Mouse (Mus musculus) brain, embryonic 14.5 days (tissue): ENCODE results near the gene Lpp. TPM values are rescaled to one million over a fixed set of nuclear protein-coding genes. Genes with fewer than 3 reads are reported as not detected.

Experiments
- DNase-seq: peaks from one replicate; pipeline ENCODE4 v3.0.0-alpha.2; 2011; ENCODE audit warnings: low read depth
- CTCF ChIP-seq: fragments of 200-500 bp; IDR thresholded peaks from 2 replicates; pipeline ENCODE4 v1.5.1; 2012; ENCODE audit warnings: inconsistent platforms, mild to moderate bottlenecking, moderate library complexity, borderline replicate concordance; ENCODE audit not compliant: insufficient read depth, insufficient read length; ENCODE audit errors: extremely low read depth
- POLR2A ChIP-seq: fragments of 200-500 bp; IDR thresholded peaks from 2 replicates; pipeline ENCODE4 v1.6.1; 2012; ENCODE audit warnings: mild to moderate bottlenecking, inconsistent platforms, borderline replicate concordance; ENCODE audit not compliant: poor library complexity, insufficient read depth, insufficient read length, severe bottlenecking; ENCODE audit errors: extremely low read depth
- polyA plus RNA-seq: library from polyadenylated mRNA; depleted of rRNA; stranded (reverse); fragments of >200 nt; gene quantifications from 2 replicates; pipeline ENCODE4 v1.2.3, GENCODE M21; 2012

Lpp gene
- polyA plus RNA-seq, 1 experiment: 5.4 TPM

DNA sequence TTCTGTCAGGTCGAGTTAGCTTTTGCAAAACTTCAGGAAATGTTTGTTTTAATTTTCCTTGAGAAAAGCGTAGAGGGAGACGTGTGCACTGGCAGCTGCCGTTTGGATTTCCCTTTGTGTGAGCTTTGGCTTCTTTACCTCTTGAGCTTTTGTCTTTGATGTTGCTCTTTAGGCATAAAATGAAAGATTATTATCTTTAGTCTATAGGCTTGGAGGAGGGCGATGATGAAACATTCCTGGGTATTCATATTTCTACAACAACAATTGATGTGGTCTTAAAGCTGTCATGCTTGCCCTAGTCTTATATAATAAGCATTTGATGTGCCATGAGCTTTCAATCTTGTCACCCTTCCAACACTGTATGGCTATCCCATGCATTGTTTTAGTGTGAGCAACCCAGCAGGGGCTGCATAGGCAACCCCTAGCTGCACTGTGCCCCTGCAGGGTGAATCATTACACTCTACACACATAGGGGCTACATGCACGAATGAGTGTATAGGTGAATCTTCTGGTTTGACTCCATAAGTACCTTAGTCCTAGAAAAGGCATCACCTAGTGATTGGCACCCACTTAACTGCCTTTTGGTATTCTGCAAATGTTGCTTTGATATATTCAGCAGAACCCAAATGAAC, 556.9 kb downstream of the Lpp start:
- TF ChIP-seq CTCF (no peak), POLR2A (no peak)
- DNase-seq: no peak

DNA sequence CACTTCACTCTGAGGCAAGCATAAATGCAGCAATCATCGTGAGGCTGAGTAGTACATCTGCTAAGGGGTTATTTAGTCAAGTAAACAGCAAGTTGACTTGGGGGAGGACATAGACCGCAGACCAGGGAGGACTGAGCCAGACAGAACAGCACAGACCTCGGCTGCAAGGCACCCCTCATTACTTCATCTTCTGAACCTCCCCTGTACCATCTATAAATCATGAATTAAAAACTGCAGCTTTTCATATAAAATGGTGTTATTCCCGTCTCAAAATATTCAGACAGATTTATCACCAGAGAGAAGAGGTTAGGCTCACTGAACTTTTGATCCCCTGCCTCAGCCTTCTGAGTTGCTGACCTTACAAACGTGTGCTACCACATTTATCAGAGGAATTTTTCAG, 558.6 kb downstream of the Lpp start:
- DNase-seq: no peak
- TF ChIP-seq CTCF (no peak), POLR2A (no peak)

DNA sequence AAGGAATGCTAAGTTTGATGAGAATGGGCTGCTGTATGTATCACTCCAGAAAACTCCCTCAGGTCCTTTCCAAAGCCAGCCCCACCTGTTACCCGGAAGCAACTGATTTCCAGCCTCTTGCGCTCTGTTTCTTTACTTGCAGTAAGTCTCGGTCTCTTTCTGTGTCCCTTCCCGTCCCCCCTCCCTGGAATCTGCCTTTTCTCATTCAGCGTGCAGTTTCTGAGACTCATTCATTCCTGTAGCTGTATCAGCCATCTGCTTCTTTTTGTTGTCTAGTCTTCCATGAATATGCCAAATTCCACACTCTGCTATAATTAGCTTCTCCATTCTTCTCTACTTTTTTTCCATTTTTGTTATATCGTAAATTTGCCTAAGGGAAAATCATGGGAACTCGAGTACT, 561.7 kb downstream of the Lpp start:
- DNase-seq: no peak
- TF ChIP-seq CTCF (no peak), POLR2A (no peak)

DNA sequence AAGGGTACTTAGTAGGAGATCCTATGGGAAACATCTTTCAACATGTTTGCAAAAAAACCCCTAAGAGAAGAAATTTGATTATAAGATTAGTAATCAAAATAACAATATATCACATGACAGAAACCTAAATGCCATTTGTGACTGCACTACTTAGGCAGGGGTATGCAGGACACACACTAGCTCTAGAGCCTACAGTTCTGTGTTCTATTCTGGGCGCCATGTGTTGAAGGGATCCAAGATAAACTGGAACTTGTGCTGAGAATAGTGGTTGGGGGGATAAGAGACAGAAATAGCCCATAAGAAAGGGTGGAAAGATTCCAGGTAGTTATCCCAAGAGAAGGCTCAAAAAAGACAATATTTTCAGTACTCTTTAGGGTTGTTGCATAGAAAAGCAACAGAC, 565.4 kb downstream of the Lpp start:
- TF ChIP-seq CTCF (no peak), POLR2A (no peak)
- DNase-seq: no peak

DNA sequence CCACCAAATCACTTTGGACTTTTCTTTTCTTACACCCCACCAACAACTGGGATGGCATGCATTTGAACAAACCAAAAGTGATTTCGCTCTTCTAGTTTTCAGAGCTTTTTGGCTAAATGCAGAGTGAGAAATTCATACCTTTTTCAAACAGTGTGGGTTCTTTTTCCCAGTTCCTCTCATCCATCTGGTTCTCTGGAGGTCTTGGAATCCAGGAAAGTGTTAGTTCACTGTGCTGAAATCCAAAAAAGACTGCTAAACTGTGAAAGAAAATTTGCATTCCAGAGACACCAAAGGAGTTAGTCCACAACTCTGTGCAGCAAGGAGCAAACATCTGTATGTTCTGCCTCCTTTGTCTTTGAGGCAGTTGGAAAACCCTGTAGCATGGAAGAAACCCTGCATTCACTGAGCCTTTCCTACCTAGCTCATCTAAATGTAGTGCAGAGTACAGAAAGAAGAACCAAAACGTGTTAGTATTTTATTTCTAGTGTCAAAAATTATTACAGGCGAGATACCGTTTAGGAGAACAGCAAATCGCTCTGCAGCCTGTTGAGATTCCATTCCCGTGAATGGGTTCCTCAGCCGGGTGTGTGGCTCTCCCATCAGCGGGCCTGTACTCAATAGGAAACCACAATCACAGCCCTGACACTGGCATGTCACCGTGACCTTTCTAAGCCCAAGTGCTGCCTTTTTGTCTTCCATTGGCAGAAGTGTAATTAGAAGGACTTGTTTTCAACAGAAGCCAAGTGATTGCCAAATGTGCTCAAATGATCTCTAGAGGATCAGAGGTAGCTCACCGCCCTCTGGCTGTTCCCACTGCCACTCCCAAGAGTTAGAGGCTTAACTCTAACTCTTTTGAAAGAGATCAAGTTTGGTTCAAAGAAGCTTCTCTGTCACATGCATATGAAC, 567.8 kb downstream of the Lpp start:
- TF ChIP-seq POLR2A (no peak), CTCF (no peak)
- no peak for DNase-seq

DNA sequence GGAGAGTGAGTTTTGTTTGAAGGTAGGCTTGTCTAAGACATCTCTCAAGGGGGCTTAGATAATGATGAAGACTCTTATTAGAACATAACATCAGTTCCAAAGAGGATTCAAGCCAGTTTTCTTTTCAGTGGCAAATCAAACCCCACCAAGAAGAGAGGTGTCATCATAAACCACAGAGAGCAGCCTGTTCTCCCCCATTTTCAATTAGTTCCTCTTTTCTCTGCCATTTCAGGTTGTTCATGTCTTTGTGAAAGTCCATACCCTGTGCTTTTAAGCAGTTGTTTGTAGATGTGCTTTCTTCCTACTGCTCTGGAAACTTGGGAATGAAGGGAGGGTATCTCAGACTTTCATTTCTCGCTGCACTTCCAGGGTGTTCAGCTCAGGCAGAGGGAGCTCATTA, 571.0 kb downstream of the Lpp start:
- TF ChIP-seq CTCF: no peak
- TF ChIP-seq POLR2A: no peak
- no peak for DNase-seq

DNA sequence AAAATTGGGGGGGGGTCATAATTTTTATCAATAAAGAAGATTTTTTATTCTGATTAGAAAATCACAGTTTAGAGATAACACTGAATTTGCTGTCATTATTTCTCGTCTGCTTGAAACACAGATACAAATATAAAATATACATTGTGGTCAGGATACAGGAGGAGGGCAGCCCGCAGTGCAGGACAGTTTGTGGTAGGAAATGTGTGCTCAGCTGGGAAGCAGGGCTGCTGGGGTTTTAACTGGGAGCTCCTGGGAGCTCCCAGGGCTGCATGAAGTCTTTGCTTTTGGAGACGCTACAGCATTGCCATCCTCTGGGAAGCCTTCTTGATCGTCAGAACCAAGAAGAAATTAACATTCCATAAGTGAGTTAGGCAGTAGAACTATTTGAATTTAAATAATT, 571.8 kb downstream of the Lpp start:
- no peak for DNase-seq
- no peak for TF ChIP-seq POLR2A

DNA sequence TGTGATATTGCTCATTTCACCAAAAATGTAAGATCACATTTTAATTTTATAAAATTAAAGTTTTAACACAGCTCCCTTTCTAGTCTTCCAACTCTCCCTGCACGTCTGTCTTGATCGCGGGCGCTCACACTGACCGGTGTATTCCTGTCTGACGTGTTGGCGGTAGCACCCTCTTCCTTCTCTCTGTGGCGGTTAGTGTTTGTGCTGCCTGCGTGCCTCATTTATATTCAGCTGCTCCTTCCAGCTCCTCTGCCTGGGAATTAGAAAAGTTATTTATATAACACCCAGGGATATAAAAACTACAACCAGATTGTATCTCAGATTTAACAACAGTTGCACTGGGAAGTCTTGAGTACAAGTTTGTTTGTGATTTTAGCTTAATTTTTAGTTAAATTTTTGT, 573.2 kb downstream of the Lpp start:
- TF ChIP-seq CTCF (no peak), POLR2A (no peak)
- DNase-seq: no peak

DNA sequence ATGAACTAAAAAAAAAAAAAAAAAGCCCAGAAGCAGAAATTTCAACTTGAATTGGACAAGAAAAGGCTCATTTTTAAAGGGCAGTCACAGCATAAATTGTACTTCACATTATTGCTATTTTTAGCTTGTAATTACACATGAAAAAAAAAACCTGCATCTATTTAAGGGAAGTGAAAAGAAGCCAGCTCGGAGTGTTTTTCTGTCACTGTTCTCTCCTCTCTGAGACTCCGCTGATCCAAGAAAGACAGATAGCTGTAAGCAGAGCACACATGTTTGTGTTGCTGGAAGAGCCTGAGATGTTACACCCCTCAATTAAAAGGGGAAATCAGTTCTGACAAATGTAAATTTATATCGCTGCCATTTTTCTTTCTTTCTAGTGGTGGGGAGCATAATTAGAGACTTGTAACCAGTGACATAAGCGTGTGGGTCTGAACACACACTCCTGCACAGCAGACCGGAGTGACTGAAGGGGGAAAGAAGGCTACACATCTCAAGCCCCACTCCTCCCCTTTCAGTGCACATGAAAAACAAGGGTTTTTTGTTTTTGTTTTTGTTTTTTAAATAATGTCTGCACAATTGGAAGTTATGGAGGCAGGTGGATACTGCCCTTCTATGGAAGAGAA, 579.8 kb downstream of the Lpp start:
- TF ChIP-seq CTCF: no peak
- no peak for TF ChIP-seq POLR2A
- DNase-seq: peak; percentile 85

DNA sequence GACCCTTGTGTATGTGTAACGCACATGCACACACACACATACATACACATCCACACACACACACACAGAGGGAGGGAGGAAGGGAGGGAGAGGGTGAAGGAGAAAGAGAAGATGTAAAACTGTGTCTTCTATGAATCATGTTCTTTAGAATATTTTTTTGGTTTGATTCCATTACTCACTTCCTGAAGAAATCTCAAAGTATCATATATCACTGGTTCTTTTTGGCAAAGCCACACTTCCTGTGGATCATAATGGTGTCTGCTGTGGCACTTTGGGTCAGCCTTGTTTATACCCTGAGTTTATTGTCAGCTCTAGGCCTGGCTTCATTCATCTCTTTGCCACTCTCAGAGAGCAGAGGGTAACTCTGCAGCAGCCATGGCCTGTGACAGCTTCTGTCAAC, 584.5 kb downstream of the Lpp start:
- TF ChIP-seq CTCF: no peak
- no peak for TF ChIP-seq POLR2A
- no peak for DNase-seq

DNA sequence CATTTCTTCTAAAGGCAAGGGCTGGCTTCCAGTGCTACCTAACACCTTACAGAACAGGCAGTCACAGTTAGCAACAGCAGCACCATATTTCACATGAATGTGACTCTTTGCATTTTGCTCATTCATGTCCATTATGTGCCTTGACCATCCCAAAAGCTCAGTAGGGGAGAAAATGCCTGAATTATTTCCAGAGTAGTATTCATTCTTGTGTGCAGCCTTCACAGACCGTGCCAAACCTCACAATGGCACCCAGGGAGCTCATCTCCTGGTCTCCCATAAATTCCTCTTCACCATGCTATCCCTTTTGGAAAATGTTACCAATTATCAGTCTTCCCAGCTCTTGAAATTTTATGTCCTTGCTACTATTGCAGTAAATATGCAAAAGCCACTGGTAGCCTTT, 584.9 kb downstream of the Lpp start:
- no peak for DNase-seq
- TF ChIP-seq POLR2A (no peak), CTCF (no peak)
